Mouse (Mus musculus): ENCODE results near the gene Hoxd4. TPM values are rescaled to one million over a fixed set of nuclear protein-coding genes. Genes with fewer than 3 reads are reported as not detected.

Gene Hoxd4
- polyA plus RNA-seq, 1 experiment: not detected

GRCm38 (mm10) chr2:74720384-74720783 lies 8.7 kb downstream of the Hoxd4 start:
- peaks cover 43% of the 10 kb centered on the region for H3K27me3 ChIP-seq (ENCODE audit: control insufficient read depth, insufficient read depth, insufficient read length)
- H3K4me3 ChIP-seq: no peak overlapping the region
- H3K36me3 ChIP-seq (ENCODE audit: control insufficient read depth, insufficient read depth): no peaks in the 10 kb centered on the region
- no peaks in the 10 kb centered on the region for H3K79me2 ChIP-seq (ENCODE audit: control insufficient read depth, insufficient read depth)
- no peak overlapping the region for H3ac ChIP-seq (ENCODE audit: control insufficient read depth, insufficient read length)
- no peak for TF ChIP-seq POLR2AphosphoS2 (IDR thresholded peaks at IDR 0.05; ENCODE audit: insufficient read length, low read depth)
- no peak for TF ChIP-seq SRF (IDR thresholded peaks at IDR 0.05; ENCODE audit: control insufficient read depth, insufficient read length, low read depth)
- H3K4me2 ChIP-seq (ENCODE audit: low read depth): no peak overlapping the region

- H3K27me3 ChIP-seq (ENCODE audit: control insufficient read depth, insufficient read depth, insufficient read length): peaks cover 45% of the 10 kb centered on the region
- no peaks in the 10 kb centered on the region for H3K36me3 ChIP-seq (ENCODE audit: control insufficient read depth, insufficient read depth)
- no peak overlapping the region for H3K4me2 ChIP-seq (ENCODE audit: low read depth)
- no peak for TF ChIP-seq POLR2AphosphoS2 (IDR thresholded peaks at IDR 0.05; ENCODE audit: insufficient read length, low read depth)
- TF ChIP-seq TCF12 (IDR thresholded peaks at IDR 0.05; ENCODE audit: insufficient read depth, poor library complexity, severe bottlenecking): no peak
- no peak for TF ChIP-seq POLR2A (IDR thresholded peaks at IDR 0.05; ENCODE audit: insufficient read length, low read depth)
- TF ChIP-seq MAX (IDR thresholded peaks at IDR 0.05; ENCODE audit: low read depth): no peak
- TF ChIP-seq REST (IDR thresholded peaks at IDR 0.05; ENCODE audit: insufficient read depth, insufficient read length): no peak
- no peak for TF ChIP-seq MYOG (IDR thresholded peaks at IDR 0.05; ENCODE audit: control insufficient read depth in 1 of 3, insufficient read depth in 1 of 3, insufficient read length in 2 of 3, low read depth in 2 of 3)
- no peak for TF ChIP-seq E2F4 (IDR thresholded peaks at IDR 0.05; ENCODE audit: insufficient read depth)
- no peak for TF ChIP-seq CEBPB (IDR thresholded peaks at IDR 0.05; ENCODE audit: insufficient read depth, poor library complexity, severe bottlenecking)
- TF ChIP-seq USF1 (IDR thresholded peaks at IDR 0.05; ENCODE audit: low read depth): no peak
- no peak for TF ChIP-seq TCF3 (IDR thresholded peaks at IDR 0.05; ENCODE audit: insufficient read length, low read depth)
- no peak for TF ChIP-seq MYOD1 (IDR thresholded peaks at IDR 0.05; ENCODE audit: control insufficient read depth in 1 of 3, insufficient read length in 2 of 3, low read depth in 2 of 3)
- no peak for TF ChIP-seq SRF (IDR thresholded peaks at IDR 0.05; ENCODE audit: control insufficient read depth, insufficient read length, low read depth)
- H3ac ChIP-seq (ENCODE audit: control insufficient read depth, insufficient read length): no peak overlapping the region
- H3K79me2 ChIP-seq (ENCODE audit: control insufficient read depth, insufficient read depth): no peaks in the 10 kb centered on the region
- H3K4me3 ChIP-seq: no peak overlapping the region
These were observed 9.3 kb downstream of the Hoxd4 start for GRCm38 (mm10) chr2:74720955-74721491.

- no peak overlapping the region for H3K4me2 ChIP-seq (ENCODE audit: low read depth)
- no peak overlapping the region for H3K4me3 ChIP-seq
- TF ChIP-seq E2F4 (IDR thresholded peaks at IDR 0.05; ENCODE audit: insufficient read depth): no peak
- no peak for TF ChIP-seq MAX (IDR thresholded peaks at IDR 0.05; ENCODE audit: low read depth)
- TF ChIP-seq MYOD1 (IDR thresholded peaks at IDR 0.05; ENCODE audit: control insufficient read depth in 1 of 3, insufficient read length in 2 of 3, low read depth in 2 of 3): no peak
- no peak for TF ChIP-seq TCF3 (IDR thresholded peaks at IDR 0.05; ENCODE audit: insufficient read length, low read depth)
- TF ChIP-seq POLR2A (IDR thresholded peaks at IDR 0.05; ENCODE audit: insufficient read length, low read depth): no peak
- no peak for TF ChIP-seq USF1 (IDR thresholded peaks at IDR 0.05; ENCODE audit: low read depth)
- no peak for TF ChIP-seq TCF12 (IDR thresholded peaks at IDR 0.05; ENCODE audit: insufficient read depth, poor library complexity, severe bottlenecking)
- TF ChIP-seq MYOG (IDR thresholded peaks at IDR 0.05; ENCODE audit: control insufficient read depth in 1 of 3, insufficient read depth in 1 of 3, insufficient read length in 2 of 3, low read depth in 2 of 3): no peak
- TF ChIP-seq CEBPB (IDR thresholded peaks at IDR 0.05; ENCODE audit: insufficient read depth, poor library complexity, severe bottlenecking): no peak
- TF ChIP-seq POLR2AphosphoS2 (IDR thresholded peaks at IDR 0.05; ENCODE audit: insufficient read length, low read depth): no peak
- no peak for TF ChIP-seq SRF (IDR thresholded peaks at IDR 0.05; ENCODE audit: control insufficient read depth, insufficient read length, low read depth)
- TF ChIP-seq REST (IDR thresholded peaks at IDR 0.05; ENCODE audit: insufficient read depth, insufficient read length): no peak
- H3K79me2 ChIP-seq (ENCODE audit: control insufficient read depth, insufficient read depth): no peaks in the 10 kb centered on the region
- no peak overlapping the region for H3ac ChIP-seq (ENCODE audit: control insufficient read depth, insufficient read length)
- no peaks in the 10 kb centered on the region for H3K36me3 ChIP-seq (ENCODE audit: control insufficient read depth, insufficient read depth)
- H3K27me3 ChIP-seq (ENCODE audit: control insufficient read depth, insufficient read depth, insufficient read length): peaks cover 49% of the 10 kb centered on the region
These were observed 10.2 kb downstream of the Hoxd4 start for GRCm38 (mm10) chr2:74721882-74722281.

GRCm38 (mm10) chr2:74722949-74723348 lies 11.2 kb downstream of the Hoxd4 start:
- Histone ChIP-seq H3ac (ENCODE audit: control insufficient read depth, insufficient read length) (no peak overlapping the region), H3K79me2 (ENCODE audit: control insufficient read depth, insufficient read depth) (no peaks in the 10 kb centered on the region), H3K27me3 (ENCODE audit: control insufficient read depth, insufficient read depth, insufficient read length) (peaks cover 59% of the 10 kb centered on the region), H3K36me3 (ENCODE audit: control insufficient read depth, insufficient read depth) (no peaks in the 10 kb centered on the region), H3K4me2 (ENCODE audit: low read depth) (no peak overlapping the region), H3K4me3 (no peak overlapping the region)
- TF ChIP-seq MAX (IDR thresholded peaks at IDR 0.05; ENCODE audit: low read depth) (no peak), SRF (IDR thresholded peaks at IDR 0.05; ENCODE audit: control insufficient read depth, insufficient read length, low read depth) (no peak), POLR2A (IDR thresholded peaks at IDR 0.05; ENCODE audit: insufficient read length, low read depth) (no peak), CEBPB (IDR thresholded peaks at IDR 0.05; ENCODE audit: insufficient read depth, poor library complexity, severe bottlenecking) (no peak), TCF3 (IDR thresholded peaks at IDR 0.05; ENCODE audit: insufficient read length, low read depth) (no peak), MYOD1 (IDR thresholded peaks at IDR 0.05; ENCODE audit: control insufficient read depth in 1 of 3, insufficient read length in 2 of 3, low read depth in 2 of 3) (no peak), MYOG (IDR thresholded peaks at IDR 0.05; ENCODE audit: control insufficient read depth in 1 of 3, insufficient read depth in 1 of 3, insufficient read length in 2 of 3, low read depth in 2 of 3) (no peak), TCF12 (IDR thresholded peaks at IDR 0.05; ENCODE audit: insufficient read depth, poor library complexity, severe bottlenecking) (no peak), REST (IDR thresholded peaks at IDR 0.05; ENCODE audit: insufficient read depth, insufficient read length) (no peak), USF1 (IDR thresholded peaks at IDR 0.05; ENCODE audit: low read depth) (no peak), POLR2AphosphoS2 (IDR thresholded peaks at IDR 0.05; ENCODE audit: insufficient read length, low read depth) (no peak), E2F4 (IDR thresholded peaks at IDR 0.05; ENCODE audit: insufficient read depth) (no peak)

All from myocyte (in vitro differentiated cells).